ENCODE assay signal across 8 mouse cellular contexts in the genomic region with DNA sequence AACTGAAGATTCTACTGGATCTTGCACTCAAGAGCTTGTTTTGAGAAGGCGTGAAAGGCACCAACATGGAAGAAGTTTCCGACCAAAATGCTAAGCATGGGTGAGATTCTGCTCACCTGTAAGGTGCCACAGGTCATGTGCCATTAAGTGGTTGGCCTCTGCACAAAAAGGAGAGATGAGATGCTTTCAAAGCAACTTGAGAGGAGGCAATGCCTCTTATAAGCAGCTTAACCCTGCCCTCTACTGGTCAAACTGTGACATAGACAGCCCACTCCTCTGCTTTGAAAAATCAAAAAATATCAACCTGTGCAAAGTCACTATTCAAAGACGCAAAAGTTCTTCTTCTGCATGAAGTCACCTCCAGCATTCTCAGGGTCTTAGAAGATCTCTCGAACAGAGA. TPM values are rescaled to one million over a fixed set of nuclear protein-coding genes. Genes with fewer than 3 reads are reported as not detected.
DNase-seq lines count a peak whose midpoint lies in the region; ATAC-seq and TF ChIP-seq lines count a peak whose summit lies in the region.

No protein-coding gene starts in this region.

- H3K27ac ChIP-seq in gastrocnemius, adult 2 months: no peak overlapping the region
- H3K27ac ChIP-seq in neural tube, embryonic 13.5 days (replicated peaks): no peak overlapping the region

- intact Hi-C loops in gastrocnemius, adult 2 months (cut with DNase I): no loop called here
- intact Hi-C loops in gastrocnemius, postnatal 36 days (cut with DNase I): no loop called here

- TF ChIP-seq CTCF in gastrocnemius, adult 2 months (IDR thresholded peaks at IDR 0.05): peak; percentile 79

- H3K36me3 ChIP-seq in neural tube, embryonic 13.5 days: no peaks in the 10 kb centered on the region

- H3K27me3 ChIP-seq in neural tube, embryonic 13.5 days: no peaks in the 10 kb centered on the region

- H3K4me2 ChIP-seq in neural tube, embryonic 13.5 days: no peak overlapping the region

- H3K4me3 ChIP-seq in gastrocnemius, adult 2 months: no peak overlapping the region
- no peak overlapping the region for H3K4me3 ChIP-seq in neural tube, embryonic 13.5 days

- no peak overlapping the region for H3K9ac ChIP-seq in neural tube, embryonic 13.5 days

- H3K4me1 ChIP-seq in neural tube, embryonic 13.5 days (replicated peaks): no peaks in the 10 kb centered on the region

- peak; percentile 40; the same call in 1 of the 2 replicates for ATAC-seq in neural tube, embryonic 13.5 days (ENCODE audit: low read depth)

- no peak for DNase-seq in gastrocnemius, adult 2 months
- DNase-seq in gastrocnemius, postnatal 36 days: no peak
- peak; percentile 23 to 25 for DNase-seq in right cerebral cortex, adult 2 months (ENCODE audit: low spot score in 2 of 2)
- DNase-seq in right cerebral cortex, postnatal 14 days: no peak
- peak; percentile 78 for DNase-seq in embryo, embryonic 11 days
- DNase-seq in kidney, postnatal 10 days: peak; percentile 15
- no peak for DNase-seq in spleen, postnatal 4 days (ENCODE audit: low spot score in 2 of 2)

- H3K9me3 ChIP-seq in neural tube, embryonic 13.5 days: no peaks in the 10 kb centered on the region

- WGBS in neural tube, embryonic 13.5 days: 46% methylated on average over 4 of the region's 4 CpGs

RNA-seq across cellular contexts. Expression of gene Rsu1, which starts 6.3 kb away (rescaled TPM):
- total RNA-seq in gastrocnemius, adult 2 months (2021): 10 to 100 TPM; 29.4 to 35.2 TPM
- 10 to 100 TPM; 30.7 to 36.3 TPM for total RNA-seq in gastrocnemius, postnatal 36 days (2021)
- 68.4 and 75.0 TPM in 2 replicates for polyA plus RNA-seq in neural tube, embryonic 13.5 days (2015; fragmentation: Nextera tagmentation; extraction: Ambion mirVana)

Comparison
In these comparisons a context has a peak if more than half of its experiments do, and no peak if none do; other contexts are left out.
1. DNase-seq: peak in right cerebral cortex, adult 2 months (2 of 2), embryo, embryonic 11 days (single experiment) and kidney, postnatal 10 days (single experiment); none in gastrocnemius, adult 2 months (single experiment), gastrocnemius, postnatal 36 days (0 of 2), right cerebral cortex, postnatal 14 days (single experiment) and spleen, postnatal 4 days (0 of 2).